Mouse (Mus musculus) c-Kit-positive CD71-negative TER-119-negative erythroid progenitor cells, embryonic 14.5 days (primary cell): ENCODE results near the gene Mybph.

ENCODE experiments used
- DNase-seq: peaks from one replicate; pipeline ENCODE4 v3.0.0-alpha.2; 2013; ENCODE audit warnings: low read depth

The Mybph gene

GRCm38 (mm10) chr1:134193126-134193525 lies at the start of gene Mybph:
Gene Mybph, plus strand, starts transcription at chr1:134193448.
- no peak for DNase-seq

GRCm38 (mm10) chr1:134146066-134146465 lies 47.2 kb upstream of the Mybph start:
- DNase-seq = no peak

GRCm38 (mm10) chr1:134150076-134150475 lies 43.2 kb upstream of the Mybph start:
- no peak for DNase-seq

- DNase-seq = no peak
Observed at GRCm38 (mm10) chr1:134150745-134151144, 42.5 kb upstream of the Mybph start.

GRCm38 (mm10) chr1:134151655-134152412 lies 41.4 kb upstream of the Mybph start:
- peak; percentile 77 for DNase-seq

- no peak for DNase-seq
Observed at GRCm38 (mm10) chr1:134152626-134153590, 40.3 kb upstream of the Mybph start.

GRCm38 (mm10) chr1:134154121-134154520 lies 39.1 kb upstream of the Mybph start:
- no peak for DNase-seq

GRCm38 (mm10) chr1:134154655-134155054 lies 38.6 kb upstream of the Mybph start:
- DNase-seq = no peak

GRCm38 (mm10) chr1:134160404-134160803 lies 32.8 kb upstream of the Mybph start:
- no peak for DNase-seq

- no peak for DNase-seq
Observed at GRCm38 (mm10) chr1:134161399-134161798, 31.8 kb upstream of the Mybph start.

- DNase-seq = no peak
Observed at GRCm38 (mm10) chr1:134162510-134163225, 30.6 kb upstream of the Mybph start.

- no peak for DNase-seq
Observed at GRCm38 (mm10) chr1:134163476-134163875, 29.8 kb upstream of the Mybph start.

- DNase-seq = no peak
Observed at GRCm38 (mm10) chr1:134164454-134164853, 28.8 kb upstream of the Mybph start.

GRCm38 (mm10) chr1:134166547-134166946 lies 26.7 kb upstream of the Mybph start:
- no peak for DNase-seq

GRCm38 (mm10) chr1:134167416-134168305 lies 25.6 kb upstream of the Mybph start:
- DNase-seq = no peak

GRCm38 (mm10) chr1:134168567-134168966 lies 24.7 kb upstream of the Mybph start:
- DNase-seq = no peak

- no peak for DNase-seq
Observed at GRCm38 (mm10) chr1:134168985-134169697, 24.1 kb upstream of the Mybph start.

- no peak for DNase-seq
Observed at GRCm38 (mm10) chr1:134173081-134173480, 20.2 kb upstream of the Mybph start.

- DNase-seq = no peak
Observed at GRCm38 (mm10) chr1:134177976-134178375, 15.3 kb upstream of the Mybph start.

- DNase-seq = no peak
Observed at GRCm38 (mm10) chr1:134182025-134182424, 11.2 kb upstream of the Mybph start, which contains the start of gene Chil1. Gene Chil1, plus strand, starts transcription at chr1:134182176.
